Mouse (Mus musculus): ENCODE measurements around the gene Acacb. TPM values are rescaled to one million over a fixed set of nuclear protein-coding genes. Genes with fewer than 3 reads are reported as not detected.
A peak's percentile ranks its signal among the peaks of the same experiment; 100 is the strongest.

The Acacb gene
- polyA plus RNA-seq, 1 experiment from 2014 or later = 3.7 TPM

DNA sequence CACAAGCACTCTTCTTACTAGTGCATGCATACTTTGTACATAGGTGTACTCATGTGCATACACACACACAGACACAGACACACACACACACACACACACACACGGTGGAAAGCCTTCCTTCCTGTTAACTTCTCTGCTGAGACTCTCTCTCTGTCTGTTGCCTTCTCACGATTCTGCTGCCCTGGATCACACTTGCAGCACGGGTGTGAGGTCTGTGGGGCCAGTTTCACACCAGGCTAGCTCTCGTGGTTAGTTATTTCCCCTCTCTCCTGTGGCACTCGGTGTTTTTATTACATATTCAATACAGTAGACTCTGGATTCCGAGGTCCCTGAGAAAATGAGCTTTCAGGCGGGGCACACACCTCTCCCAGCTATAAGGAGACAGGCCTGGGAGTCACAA lies 29.7 kb upstream of the Acacb start:
- Histone ChIP-seq H3K36me3 (ENCODE audit: control insufficient read depth, insufficient read depth, low read length) (peaks cover 86% of the 10 kb centered on the region), H3K9ac (ENCODE audit: low read length) (no peak overlapping the region), H3K4me2 (ENCODE audit: low read length) (no peak overlapping the region), H3K9me3 (replicated peaks; ENCODE audit: control insufficient read depth, low read length) (no peaks in the 10 kb centered on the region), H3K4me1 (ENCODE audit: control insufficient read depth, insufficient read depth, low read length) (no peaks in the 10 kb centered on the region), H3K4me3 (ENCODE audit: low read depth, low read length) (no peak overlapping the region), H3K27ac (ENCODE audit: low read depth, low read length) (no peak overlapping the region), H3K27me3 (replicated peaks; ENCODE audit: control insufficient read depth, insufficient read depth, low read length) (no peaks in the 10 kb centered on the region)
- ATAC-seq (no peak), DNase-seq (ENCODE audit: low spot score) (no peak)
- WGBS = 88% methylated on average over 7 of the region's 7 CpGs

DNA sequence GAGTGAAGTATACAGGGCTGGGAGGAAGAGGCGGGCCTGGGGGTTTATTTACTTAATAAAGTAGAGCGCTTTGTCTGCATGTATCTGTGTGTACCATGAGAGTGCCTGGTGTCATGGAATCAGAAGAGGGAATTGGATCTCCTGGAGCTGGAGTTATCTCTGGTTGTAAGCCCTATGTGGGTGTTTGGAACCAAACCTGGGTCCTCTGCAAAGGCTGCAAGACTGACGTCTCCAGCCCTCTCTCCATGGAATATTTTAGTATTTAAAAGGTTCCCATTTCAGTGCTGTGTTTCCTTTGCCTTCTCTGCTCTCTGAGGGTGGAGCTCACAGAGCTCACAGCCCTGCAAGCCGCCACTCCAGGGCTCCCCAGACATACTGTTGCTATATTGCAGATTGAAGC lies 26.5 kb upstream of the Acacb start:
- Histone ChIP-seq H3K27me3 (replicated peaks; ENCODE audit: control insufficient read depth, insufficient read depth, low read length) (no peaks in the 10 kb centered on the region), H3K36me3 (ENCODE audit: control insufficient read depth, insufficient read depth, low read length) (peaks cover 90% of the 10 kb centered on the region), H3K4me1 (ENCODE audit: control insufficient read depth, insufficient read depth, low read length) (no peaks in the 10 kb centered on the region), H3K27ac (ENCODE audit: low read depth, low read length) (no peak overlapping the region), H3K4me2 (ENCODE audit: low read length) (no peak overlapping the region), H3K9me3 (replicated peaks; ENCODE audit: control insufficient read depth, low read length) (no peaks in the 10 kb centered on the region), H3K9ac (ENCODE audit: low read length) (no peak overlapping the region), H3K4me3 (ENCODE audit: low read depth, low read length) (no peak overlapping the region)
- 83% methylated on average over 4 of the region's 4 CpGs for WGBS
- ATAC-seq (no peak), DNase-seq (ENCODE audit: low spot score) (no peak)

DNA sequence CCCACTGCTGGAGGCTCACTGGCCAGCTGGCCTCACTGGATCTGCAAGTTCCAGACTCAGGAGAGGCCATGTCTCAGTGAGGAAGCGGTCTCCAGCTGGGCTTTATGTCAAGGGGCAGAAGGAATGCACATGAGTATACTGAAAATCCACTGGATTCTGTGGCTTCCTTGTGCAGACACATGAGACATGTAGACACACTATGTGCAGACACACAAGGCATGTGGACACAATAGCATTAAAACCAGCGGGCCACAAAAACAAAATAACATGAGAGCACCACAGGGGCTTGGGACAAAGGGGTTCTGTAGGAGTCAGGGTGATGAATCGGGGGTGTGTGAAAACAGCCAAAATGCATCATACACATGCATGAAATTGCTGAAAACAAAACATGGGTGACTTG lies 20.3 kb upstream of the Acacb start:
- Histone ChIP-seq H3K4me2 (ENCODE audit: low read length) (no peak overlapping the region), H3K9me3 (replicated peaks; ENCODE audit: control insufficient read depth, low read length) (no peaks in the 10 kb centered on the region), H3K27ac (ENCODE audit: low read depth, low read length) (no peak overlapping the region), H3K27me3 (replicated peaks; ENCODE audit: control insufficient read depth, insufficient read depth, low read length) (no peaks in the 10 kb centered on the region), H3K4me3 (ENCODE audit: low read depth, low read length) (no peak overlapping the region), H3K36me3 (ENCODE audit: control insufficient read depth, insufficient read depth, low read length) (peaks cover 43% of the 10 kb centered on the region), H3K9ac (ENCODE audit: low read length) (no peak overlapping the region), H3K4me1 (ENCODE audit: control insufficient read depth, insufficient read depth, low read length) (no peaks in the 10 kb centered on the region)
- no peak for DNase-seq (ENCODE audit: low spot score)
- ATAC-seq = no peak
- 89% methylated on average over 3 of the region's 3 CpGs for WGBS

DNA sequence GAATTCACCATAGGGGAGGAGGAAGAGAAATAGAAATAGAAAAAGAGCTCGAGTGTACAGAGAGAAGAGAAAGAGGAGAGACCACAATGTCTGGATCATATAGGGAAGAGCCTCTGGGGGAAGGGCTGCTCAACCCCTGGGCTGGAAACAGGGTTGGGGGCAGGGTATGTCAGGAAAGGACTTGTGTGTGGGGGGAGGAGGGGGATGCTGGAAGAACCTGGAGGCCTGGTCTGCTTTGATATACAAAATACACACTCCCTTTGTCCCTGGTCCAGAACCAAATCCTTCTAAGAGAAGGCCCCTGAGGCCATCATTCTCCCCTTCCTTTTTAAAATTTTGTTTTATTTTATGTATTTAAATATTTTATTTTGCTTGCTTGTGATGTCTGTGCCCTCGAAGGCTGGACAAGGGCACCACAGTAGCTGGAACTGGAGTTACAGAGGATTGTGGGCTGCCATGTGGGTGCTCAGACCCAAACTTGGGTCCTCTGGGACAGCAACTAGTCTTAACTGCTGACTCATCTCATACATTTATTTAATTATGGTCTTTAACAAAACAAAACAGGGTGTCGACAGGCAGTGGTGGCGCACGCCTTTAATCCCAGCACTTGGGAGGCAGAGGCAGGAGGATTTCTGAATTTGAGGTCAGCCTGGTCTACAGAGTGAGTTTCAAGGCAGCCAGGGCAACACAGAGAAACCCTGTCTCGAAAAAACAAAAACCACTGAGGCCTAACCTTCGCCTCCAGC lies 19.7 kb upstream of the Acacb start:
- Histone ChIP-seq H3K4me1 (ENCODE audit: control insufficient read depth, insufficient read depth, low read length) (peaks cover 2% of the 10 kb centered on the region; the same call in 1 of the 2 replicates), H3K27ac (ENCODE audit: low read depth, low read length) (no peak overlapping the region), H3K27me3 (replicated peaks; ENCODE audit: control insufficient read depth, insufficient read depth, low read length) (no peaks in the 10 kb centered on the region), H3K4me3 (ENCODE audit: low read depth, low read length) (peak overlapping the region; percentile 61; the same call in 1 of the 2 replicates), H3K9ac (ENCODE audit: low read length) (no peak overlapping the region), H3K4me2 (ENCODE audit: low read length) (peak overlapping the region; percentile 75; the same call in 1 of the 2 replicates), H3K9me3 (replicated peaks; ENCODE audit: control insufficient read depth, low read length) (no peaks in the 10 kb centered on the region), H3K36me3 (ENCODE audit: control insufficient read depth, insufficient read depth, low read length) (peaks cover 37% of the 10 kb centered on the region)
- 85% methylated on average over 7 of the region's 7 CpGs for WGBS
- ATAC-seq (no peak), DNase-seq (ENCODE audit: low spot score) (no peak)

DNA sequence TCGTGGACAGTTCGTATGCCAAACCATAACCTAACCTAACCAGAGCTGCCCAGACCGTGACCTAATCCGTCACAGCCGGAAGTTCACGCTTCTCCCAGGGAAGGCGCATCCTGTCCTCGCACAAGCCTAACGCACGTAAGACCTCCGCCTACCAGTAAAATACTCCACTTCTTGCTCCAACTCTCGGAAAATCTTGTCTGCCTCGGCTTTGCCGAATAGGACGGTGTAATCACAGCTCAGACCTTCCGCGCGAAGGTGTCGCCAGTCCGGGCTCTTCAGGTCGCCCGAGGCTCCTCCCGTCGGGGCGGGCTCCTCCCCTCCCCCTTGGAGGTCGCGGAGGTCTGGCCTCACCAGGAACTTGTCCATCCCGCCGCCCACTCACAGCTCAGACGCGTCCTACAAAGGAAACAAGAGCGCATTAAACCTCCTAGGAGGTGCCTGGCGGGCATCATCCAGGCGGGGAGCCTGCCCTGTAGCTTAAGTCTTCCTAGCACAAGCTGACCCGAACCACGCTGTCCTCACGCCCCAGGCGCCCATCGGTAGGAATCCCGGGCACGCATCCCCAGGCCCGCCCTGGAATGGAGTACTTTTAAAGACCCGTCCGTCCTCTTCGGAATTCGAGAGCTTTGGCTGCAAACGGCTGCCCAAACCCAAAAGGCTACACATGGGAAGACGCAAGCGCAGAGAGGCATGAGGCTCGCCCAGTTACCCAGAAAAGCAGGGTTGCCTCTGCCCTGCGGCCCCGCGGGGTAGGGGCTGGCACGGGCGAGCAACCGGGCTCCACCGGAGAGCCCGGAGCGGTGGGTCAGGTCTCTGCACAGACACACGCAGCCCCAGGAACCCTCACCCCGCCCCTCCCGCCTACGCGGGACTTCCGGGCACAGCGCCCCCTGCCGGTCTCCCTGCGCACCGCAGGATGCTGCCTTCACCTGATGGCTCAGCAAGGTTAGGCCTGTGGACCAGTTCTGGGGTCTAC lies 18.7 kb upstream of the Acacb start, which contains the start of gene Alkbh2:
Gene Alkbh2 (minus strand): TSS at position 845 of the 976 bp plus-strand sequence.
- Histone ChIP-seq H3K4me3 (ENCODE audit: low read depth, low read length) (peak within 1 kb of the TSS; percentile 61), H3K27ac (ENCODE audit: low read depth, low read length) (peak within 1 kb of the TSS; percentile 65), H3K36me3 (ENCODE audit: control insufficient read depth, insufficient read depth, low read length) (peaks cover 27% of the 10 kb centered on the region), H3K9me3 (replicated peaks; ENCODE audit: control insufficient read depth, low read length) (no peaks in the 10 kb centered on the region), H3K9ac (ENCODE audit: low read length) (peak within 1 kb of the TSS; percentile 78), H3K4me1 (ENCODE audit: control insufficient read depth, insufficient read depth, low read length) (peaks cover 7% of the 10 kb centered on the region; the same call in 1 of the 2 replicates), H3K27me3 (replicated peaks; ENCODE audit: control insufficient read depth, insufficient read depth, low read length) (no peaks in the 10 kb centered on the region), H3K4me2 (ENCODE audit: low read length) (peak within 1 kb of the TSS; percentile 75)
- under 1% methylated on average over 69 of the region's 69 CpGs for WGBS
- DNase-seq (ENCODE audit: low spot score) (peak; percentile 82), ATAC-seq (peak; percentile 9)

DNA sequence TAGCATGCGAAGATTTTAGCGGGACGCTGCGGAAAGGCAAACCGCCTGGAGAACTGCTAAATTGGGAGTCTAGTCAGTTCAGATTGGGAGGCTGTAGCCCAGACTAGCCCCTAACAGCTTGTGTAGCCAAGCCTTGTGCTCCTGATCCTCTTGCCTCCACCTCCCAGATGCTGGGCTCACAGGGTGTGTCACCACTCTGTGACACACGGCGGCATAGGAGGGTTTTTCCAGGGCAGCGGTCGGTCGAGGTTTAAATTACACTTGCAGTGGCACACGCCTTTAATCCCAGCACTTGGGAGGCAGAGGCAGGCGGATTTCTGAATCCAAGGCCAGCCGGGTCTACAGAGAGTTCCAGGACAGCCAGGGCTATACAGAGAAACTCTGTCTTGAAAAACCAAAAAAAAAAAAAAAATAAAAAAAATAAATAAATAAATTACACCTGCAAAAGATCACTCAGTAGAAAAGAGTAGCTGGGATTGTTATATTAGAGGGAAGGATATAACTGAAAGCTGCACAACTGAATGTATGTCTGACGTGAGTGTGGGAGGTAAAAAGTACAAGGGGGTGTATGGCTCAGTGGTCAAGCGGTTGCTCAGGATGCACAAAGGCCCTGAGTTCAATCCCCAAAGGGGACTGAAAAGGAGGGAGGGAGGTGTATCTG lies 16.7 kb upstream of the Acacb start:
- H3K27me3 ChIP-seq (replicated peaks; ENCODE audit: control insufficient read depth, insufficient read depth, low read length) = no peaks in the 10 kb centered on the region
- 81% methylated on average over 15 of the region's 15 CpGs for WGBS
- DNase-seq (ENCODE audit: low spot score) (no peak), ATAC-seq (no peak)
- peaks cover 7% of the 10 kb centered on the region; the same call in 1 of the 2 replicates for H3K4me1 ChIP-seq (ENCODE audit: control insufficient read depth, insufficient read depth, low read length)
- H3K4me3 ChIP-seq (ENCODE audit: low read depth, low read length) = peak overlapping the region; percentile 81
- no peaks in the 10 kb centered on the region for H3K9me3 ChIP-seq (replicated peaks; ENCODE audit: control insufficient read depth, low read length)
- no peak overlapping the region for H3K27ac ChIP-seq (ENCODE audit: low read depth, low read length)
- H3K4me2 ChIP-seq (ENCODE audit: low read length) = peak overlapping the region; percentile 91
- peaks cover 7% of the 10 kb centered on the region; the same call in 1 of the 2 replicates for H3K36me3 ChIP-seq (ENCODE audit: control insufficient read depth, insufficient read depth, low read length)
- no peak overlapping the region for H3K9ac ChIP-seq (ENCODE audit: low read length)

DNA sequence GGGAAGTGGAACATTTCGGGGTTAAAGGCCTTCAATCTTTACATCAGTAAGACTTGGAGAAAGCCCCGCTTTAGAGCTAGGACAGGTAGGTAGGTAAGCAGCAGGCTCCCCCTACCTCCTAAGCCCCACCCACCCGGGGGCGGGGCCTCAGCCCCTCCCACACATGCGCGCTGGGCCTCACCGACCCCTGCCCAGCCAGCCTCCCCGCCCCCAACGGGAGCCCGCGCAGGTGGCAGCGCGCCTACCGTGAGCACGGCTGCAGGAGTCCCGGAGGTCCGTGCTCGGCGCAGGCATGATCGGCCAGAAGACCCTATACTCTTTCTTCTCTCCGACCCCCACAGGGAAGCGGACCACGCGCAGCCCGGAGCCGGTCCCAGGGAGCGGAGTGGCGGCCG lies 16.1 kb upstream of the Acacb start, which contains the start of gene Ung:
Gene Ung (plus strand): TSS at position 176 of the 395 bp plus-strand sequence.
- H3K9me3 ChIP-seq (replicated peaks; ENCODE audit: control insufficient read depth, low read length) = no peaks in the 10 kb centered on the region
- WGBS = under 1% methylated on average over 29 of the region's 29 CpGs
- DNase-seq (ENCODE audit: low spot score) = peak; percentile 73
- H3K9ac ChIP-seq (ENCODE audit: low read length) = peak within 1 kb of the TSS; percentile 61
- H3K4me1 ChIP-seq (ENCODE audit: control insufficient read depth, insufficient read depth, low read length) = peaks cover 7% of the 10 kb centered on the region; the same call in 1 of the 2 replicates
- peaks cover 3% of the 10 kb centered on the region; the same call in 1 of the 2 replicates for H3K36me3 ChIP-seq (ENCODE audit: control insufficient read depth, insufficient read depth, low read length)
- H3K27me3 ChIP-seq (replicated peaks; ENCODE audit: control insufficient read depth, insufficient read depth, low read length) = no peaks in the 10 kb centered on the region
- 0 out of 2 replicates have a peak within 1 kb of the TSS, but pooled peaks have one; percentile 21 for H3K27ac ChIP-seq (ENCODE audit: low read depth, low read length)
- H3K4me3 ChIP-seq (ENCODE audit: low read depth, low read length) = peak within 1 kb of the TSS; percentile 81
- ATAC-seq = peak; percentile 47
- H3K4me2 ChIP-seq (ENCODE audit: low read length) = peak within 1 kb of the TSS; percentile 91

All from forebrain, embryonic 14.5 days (tissue).